Comparison of ENCODE assay signal across 7 mouse cellular contexts in the genomic region with DNA sequence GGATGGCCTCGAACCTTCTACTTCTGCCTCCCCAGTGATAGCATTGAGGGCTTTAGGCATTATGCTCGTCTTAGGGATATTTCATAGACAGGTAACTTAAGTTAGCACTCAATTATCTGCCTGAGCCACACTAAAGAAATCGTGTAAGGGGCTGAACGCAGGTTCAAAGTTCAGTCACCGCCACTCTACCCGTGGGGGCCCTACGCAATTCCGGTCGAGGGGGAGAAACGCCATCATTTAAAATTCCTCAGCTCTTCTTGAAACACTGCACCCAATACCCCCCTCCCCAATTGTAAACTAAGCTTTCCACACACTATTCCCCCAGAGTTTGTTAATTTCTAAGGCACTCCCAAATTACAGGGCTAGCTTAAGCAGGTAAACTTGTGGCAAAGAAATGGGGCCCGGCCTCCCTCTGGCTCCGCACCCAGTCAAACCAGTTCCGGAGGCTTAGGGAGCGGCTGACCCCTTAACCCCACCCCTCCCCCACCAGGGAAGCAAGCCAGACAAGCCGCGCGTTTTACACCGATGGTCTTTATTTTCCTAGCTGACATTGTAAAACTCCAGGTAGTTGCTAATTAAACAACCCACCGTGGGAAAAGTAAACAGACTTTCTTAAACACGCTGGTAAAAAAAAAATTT. TPM values are rescaled to one million over a fixed set of nuclear protein-coding genes. Genes with fewer than 3 reads are reported as not detected.
A peak's percentile ranks its signal among the peaks of the same experiment; 100 is the strongest.
DNase-seq lines count a peak whose midpoint lies in the region; ATAC-seq and TF ChIP-seq lines count a peak whose summit lies in the region.

No protein-coding gene starts in this region.

- peak overlapping the region; percentile 93 for H3K9ac ChIP-seq in lung, embryonic 14.5 days

- peak; percentile 89 for DNase-seq in ES-CJ7 (ENCODE audit: low read depth, low spot score)
- peak; percentile 52 for DNase-seq in adrenal gland, postnatal 25 days
- peak; percentile 51 to 74 for DNase-seq in heart, adult 18-20 months
- DNase-seq in kidney, adult 18-20 months = peak; percentile 72
- DNase-seq in lung, embryonic 14.5 days = peak; percentile 72

- under 1% methylated on average over 20 of the region's 20 CpGs for whole genome bisulfite sequencing in lung, embryonic 14.5 days
- 2% methylated on average over 20 of the region's 20 CpGs for WGBS in small intestine, adult 2 months

- no peaks in the 10 kb centered on the region for H3K36me3 ChIP-seq in lung, embryonic 14.5 days (ENCODE audit: insufficient read depth)
- H3K36me3 ChIP-seq in small intestine, adult 2 months (ENCODE audit: control insufficient read depth, insufficient read depth, low read length) = no peaks in the 10 kb centered on the region

- H3K27me3 ChIP-seq in lung, embryonic 14.5 days (ENCODE audit: insufficient read depth, low read length) = no peaks in the 10 kb centered on the region
- H3K27me3 ChIP-seq in small intestine, adult 2 months (ENCODE audit: control insufficient read depth, insufficient read depth, low read length) = no peaks in the 10 kb centered on the region

- peaks cover 30% of the 10 kb centered on the region for H3K4me1 ChIP-seq in lung, embryonic 14.5 days (ENCODE audit: insufficient read depth)
- H3K4me1 ChIP-seq in small intestine, adult 2 months (ENCODE audit: control insufficient read depth, insufficient read depth, insufficient read length, low read length) = peaks cover 17% of the 10 kb centered on the region

- peak overlapping the region; percentile 89 for H3K4me2 ChIP-seq in lung, embryonic 14.5 days

- peak overlapping the region; percentile 86 for H3K4me3 ChIP-seq in lung, embryonic 14.5 days (ENCODE audit: low read depth, low read length)
- peak overlapping the region; percentile 91 for H3K4me3 ChIP-seq in small intestine, adult 2 months (ENCODE audit: low read depth, low read length)

- ATAC-seq in lung, embryonic 14.5 days (ENCODE audit: insufficient read depth) = no peak
- ATAC-seq in inflammation-experienced regulatory T-cells, adult 6 months = no peak

- no peaks in the 10 kb centered on the region for H3K9me3 ChIP-seq in lung, embryonic 14.5 days (ENCODE audit: low read depth, low read length)

- peak overlapping the region; percentile 97 for H3K27ac ChIP-seq in lung, embryonic 14.5 days (ENCODE audit: low read depth)
- peak overlapping the region; percentile 98 for H3K27ac ChIP-seq in small intestine, adult 2 months (ENCODE audit: insufficient read depth, low read depth, low read length)

- no peak for TF ChIP-seq CTCF in lung, embryonic 14.5 days (IDR thresholded peaks at IDR 0.05; ENCODE audit: low read depth)
- no peak for TF ChIP-seq CTCF in small intestine, adult 2 months (IDR thresholded peaks at IDR 0.05; ENCODE audit: extremely low read depth, insufficient read length, insufficient replicate concordance, low read depth, low read length)

- TF ChIP-seq POLR2A in small intestine, adult 2 months (IDR thresholded peaks at IDR 0.05; ENCODE audit: low read depth, low read length) = no peak; the same call in 1 of the 2 replicates

RNA-seq across cellular contexts. Expression of a gene that starts 1.7 kb away (rescaled TPM):
- total RNA-seq in adrenal gland, postnatal 25 days (2021) = 19.6 and 22.3 TPM in 2 replicates
- total RNA-seq in heart, adult 18-20 months (2021) = 10 to 100 TPM; 11.2 to 13.4 TPM
- polyA plus RNA-seq in lung, embryonic 14.5 days (2014; fragmentation: Nextera tagmentation; extraction: Ambion mirVana) = 81.7 and 83.8 TPM in 2 replicates
- 37.0 and 72.7 TPM in 2 replicates for polyA plus RNA-seq in small intestine, adult 2 months (2012; rRNA removed)
- 10 to 100 TPM; 42.4 to 46.3 (median 45.8) TPM for polyA plus RNA-seq in inflammation-experienced regulatory T-cells, adult 6 months (2017; shearing (Covaris generic))

RNA-seq across cellular contexts. Expression of a gene that starts 25.2 kb away (rescaled TPM):
- total RNA-seq in adrenal gland, postnatal 25 days (2021) = 75.1 and 83.9 TPM in 2 replicates
- 10 to 100 TPM; 34.2 to 45.1 TPM for total RNA-seq in heart, adult 18-20 months (2021)
- 66.1 and 68.6 TPM in 2 replicates for polyA plus RNA-seq in lung, embryonic 14.5 days (2014; fragmentation: Nextera tagmentation; extraction: Ambion mirVana)
- polyA plus RNA-seq in small intestine, adult 2 months (2012; rRNA removed) = 38.3 and 55.2 TPM in 2 replicates
- polyA plus RNA-seq in inflammation-experienced regulatory T-cells, adult 6 months (2017; shearing (Covaris generic)) = 10 to 100 TPM; 28.0 to 61.1 (median 55.5) TPM

RNA-seq across cellular contexts. Expression of a gene that starts 26.7 kb away (rescaled TPM):
- 73.9 and 76.0 TPM in 2 replicates for total RNA-seq in adrenal gland, postnatal 25 days (2021)
- total RNA-seq in heart, adult 18-20 months (2021) = 10 to 100 TPM; 31.4 to 32.7 TPM
- polyA plus RNA-seq in lung, embryonic 14.5 days (2014; fragmentation: Nextera tagmentation; extraction: Ambion mirVana) = 29.8 and 33.8 TPM in 2 replicates
- polyA plus RNA-seq in small intestine, adult 2 months (2012; rRNA removed) = 57.2 and 104 TPM in 2 replicates
- 1 to 10 TPM; 9.2 to 9.5 (median 9.4) TPM for polyA plus RNA-seq in inflammation-experienced regulatory T-cells, adult 6 months (2017; shearing (Covaris generic))

RNA-seq across cellular contexts. Expression of a gene that starts 40.3 kb away (rescaled TPM):
- total RNA-seq in adrenal gland, postnatal 25 days (2021) = 3.1 and 3.8 TPM in 2 replicates
- total RNA-seq in heart, adult 18-20 months (2021) = 1 to 10 TPM; 3.1 to 4.4 TPM
- 12.0 and 12.5 TPM in 2 replicates for polyA plus RNA-seq in lung, embryonic 14.5 days (2014; fragmentation: Nextera tagmentation; extraction: Ambion mirVana)
- polyA plus RNA-seq in small intestine, adult 2 months (2012; rRNA removed) = 4.2 and 8.2 TPM in 2 replicates
- 1 to 10 TPM in 2 of 3 experiments, under 1 TPM in 1; 0.20 to 2.7 (median 1.3) TPM for polyA plus RNA-seq in inflammation-experienced regulatory T-cells, adult 6 months (2017; shearing (Covaris generic))
